Mouse (Mus musculus): ENCODE data around the gene Clcnka.

DNA sequence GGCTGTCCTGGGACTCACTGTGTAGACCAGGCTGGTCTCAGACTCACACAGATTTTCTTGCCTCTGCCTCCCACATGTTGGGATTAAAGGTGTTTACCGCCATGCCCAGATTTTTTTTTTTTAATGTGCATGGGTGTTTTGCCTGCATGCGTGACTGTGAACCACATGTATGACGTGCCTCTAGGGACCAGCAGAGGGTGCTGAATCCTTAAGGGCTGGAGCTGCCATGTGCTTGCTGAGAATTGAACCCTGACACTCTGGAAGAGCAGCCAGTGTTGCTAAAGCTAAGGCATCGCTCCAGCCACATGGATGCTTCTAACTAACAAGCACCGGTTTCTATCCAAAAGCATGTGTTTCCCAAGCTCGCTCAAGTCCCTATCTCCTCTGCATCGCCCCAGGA, 12.4 kb downstream of the Clcnka start:
- TF ChIP-seq CTCF (IDR thresholded peaks at IDR 0.05; ENCODE audit: extremely low read depth, insufficient read depth, insufficient read length, insufficient replicate concordance), result no peak
- TF ChIP-seq POLR2A (IDR thresholded peaks at IDR 0.05; ENCODE audit: low read depth, low read length), result no peak
